Mouse (Mus musculus): ENCODE measurements at regions not wholly inside any gene's neighbourhood (a gene's known extent, or its start where the extent isn't known, plus 50 kb on each side); places are given as distances from the start of the nearest gene placed in this dataset.

DNA sequence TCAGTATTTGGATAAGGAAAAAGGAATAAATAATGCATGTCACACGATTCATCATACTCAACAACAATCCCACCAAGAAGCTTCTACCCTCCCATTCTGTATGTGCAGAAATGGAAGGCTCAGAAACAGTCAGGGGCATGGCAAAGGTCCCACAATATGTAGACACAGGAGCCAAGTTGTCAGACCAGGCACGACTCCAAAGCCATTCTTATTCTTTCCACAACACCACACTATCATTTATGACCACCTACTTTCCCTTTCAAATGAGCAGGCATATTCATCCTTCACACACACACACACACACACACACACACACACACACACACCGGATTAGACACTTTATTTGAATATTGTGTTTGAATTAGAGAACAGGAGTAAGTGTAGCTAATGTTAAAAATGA is 232.0 kb downstream of the Rab28 start:
- DNase-seq (ENCODE audit: low spot score in 2 of 2) = peak in 1 of 2 experiments; percentile 1

DNA sequence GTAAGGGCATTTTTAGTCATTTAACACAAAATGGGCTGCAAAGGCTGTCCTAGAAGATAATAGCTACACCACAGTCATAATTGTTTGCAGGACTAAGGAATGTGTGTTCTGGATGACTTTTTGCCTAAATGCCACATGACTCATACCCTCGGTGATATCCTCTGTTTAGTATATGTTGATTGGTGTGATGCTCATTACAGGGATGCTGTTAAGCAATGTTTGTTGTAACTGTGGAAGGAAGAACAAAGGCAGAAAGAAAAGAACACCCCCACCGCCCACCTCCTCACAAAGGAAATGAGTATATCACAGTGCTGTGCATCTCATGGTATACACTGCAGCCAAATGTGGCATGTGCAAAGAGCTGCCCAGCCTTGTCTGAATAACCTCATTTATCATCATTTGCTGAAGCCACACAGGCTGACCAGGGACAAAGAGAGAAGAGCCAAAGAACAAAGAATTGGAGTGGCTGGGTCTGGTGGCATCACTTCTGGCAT is 262.4 kb downstream of the Rab28 start:
- DNase-seq (ENCODE audit: low spot score in 2 of 2) = no peak

DNA sequence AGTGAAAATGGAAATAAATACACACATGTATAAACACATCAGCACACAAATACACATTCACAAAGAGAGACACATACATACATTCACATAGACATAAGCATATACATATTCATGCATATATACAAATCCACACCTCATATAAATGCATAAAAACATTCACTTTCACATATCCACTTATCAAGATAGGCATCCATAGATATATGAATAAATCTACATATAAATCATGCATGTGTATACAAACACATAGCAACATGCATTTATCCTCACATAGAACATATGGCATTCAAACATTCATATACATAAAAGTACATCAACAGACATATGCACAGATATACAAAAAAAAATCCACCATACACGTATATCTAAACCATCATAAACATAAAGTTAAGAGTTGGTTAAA is 266.9 kb downstream of the Rab28 start:
- DNase-seq (ENCODE audit: low spot score in 2 of 2) = no peak

DNA sequence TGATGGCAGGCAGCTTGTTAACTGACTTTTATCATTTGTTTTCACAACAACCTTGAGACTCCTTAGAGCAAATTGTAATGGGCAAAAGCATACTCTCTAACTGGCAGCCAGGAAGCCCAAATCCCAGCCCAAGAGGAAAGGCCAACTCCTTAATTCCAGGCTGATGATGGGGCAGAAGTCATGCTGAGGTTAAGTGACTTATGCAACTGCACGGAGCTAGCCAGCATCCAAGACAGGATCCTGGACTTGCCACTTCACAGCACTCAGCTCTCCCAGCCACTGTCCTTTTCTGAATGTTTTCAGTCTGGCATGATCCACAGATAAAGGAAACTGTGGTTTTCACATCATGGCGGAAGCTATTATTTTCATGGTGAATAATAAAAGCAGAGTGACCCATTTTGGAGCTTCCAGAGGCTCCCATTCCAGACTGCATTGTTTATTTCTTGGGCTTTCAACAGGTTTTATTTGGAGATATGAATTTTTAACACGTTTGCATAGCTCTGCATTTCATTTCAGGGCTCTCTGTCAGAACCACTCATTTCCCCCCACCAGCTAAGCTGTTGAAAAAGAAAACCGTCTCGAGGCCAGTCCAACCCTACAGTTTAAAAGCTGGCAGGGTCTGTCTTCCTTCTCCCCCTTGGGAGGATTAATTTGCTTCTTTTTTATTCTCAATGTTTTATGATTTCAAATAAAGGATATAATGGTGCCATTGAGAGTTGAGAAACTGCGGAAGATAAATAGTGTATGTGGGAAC is 288.7 kb downstream of the Rab28 start:
- DNase-seq (ENCODE audit: low spot score in 2 of 2) = no peak

DNA sequence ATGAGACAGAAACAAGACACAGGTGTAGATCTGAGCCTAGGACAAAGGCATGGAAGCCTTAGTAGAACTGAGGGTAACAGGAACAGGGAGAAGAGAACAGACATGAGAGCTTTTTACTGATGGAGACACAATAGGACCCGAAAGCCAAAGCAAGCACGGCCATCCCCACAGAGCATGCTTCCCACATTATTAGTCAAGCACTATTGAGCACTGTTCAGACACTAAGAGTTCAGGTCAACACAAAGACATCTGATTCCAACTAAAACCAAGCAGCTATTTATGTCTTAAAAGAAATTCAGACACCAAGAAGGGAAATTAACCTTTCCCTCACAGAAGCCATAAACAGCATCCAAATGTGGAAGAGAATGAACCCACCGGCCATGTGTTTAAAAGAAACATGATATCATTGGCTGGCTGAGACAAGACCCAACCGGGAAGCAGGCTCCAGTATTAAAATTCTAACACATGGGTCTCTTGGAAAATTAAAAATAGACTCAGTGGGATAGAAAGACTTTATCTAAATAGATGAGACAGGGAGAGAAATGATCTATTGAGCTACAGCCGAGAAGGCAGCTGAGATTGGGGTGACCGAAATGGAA is 298.8 kb downstream of the Rab28 start:
- DNase-seq (ENCODE audit: low spot score in 2 of 2) = no peak

DNA sequence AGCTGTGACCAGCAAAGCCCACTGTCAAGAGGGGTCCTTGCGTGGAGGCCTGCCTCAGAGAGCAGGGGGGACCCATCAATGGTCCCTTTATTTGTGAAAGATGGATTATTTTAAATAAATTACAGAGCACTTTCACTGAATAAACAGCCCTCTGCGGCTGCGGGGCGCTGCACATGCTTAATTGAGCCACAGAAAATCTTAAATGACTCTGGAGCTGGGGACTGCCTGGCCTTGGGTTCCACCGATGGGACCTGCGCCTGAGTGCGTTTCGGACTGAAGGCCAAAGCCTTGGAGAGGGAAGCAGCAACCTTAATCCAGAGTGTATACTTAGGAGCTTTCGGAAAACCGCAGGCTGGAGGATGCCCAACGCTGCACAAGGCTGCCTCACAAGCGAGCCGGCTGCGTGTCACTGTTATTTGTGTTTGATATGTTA is 315.1 kb downstream of the Rab28 start:
- DNase-seq (ENCODE audit: low spot score in 2 of 2) = peak; percentile 37 to 42

DNA sequence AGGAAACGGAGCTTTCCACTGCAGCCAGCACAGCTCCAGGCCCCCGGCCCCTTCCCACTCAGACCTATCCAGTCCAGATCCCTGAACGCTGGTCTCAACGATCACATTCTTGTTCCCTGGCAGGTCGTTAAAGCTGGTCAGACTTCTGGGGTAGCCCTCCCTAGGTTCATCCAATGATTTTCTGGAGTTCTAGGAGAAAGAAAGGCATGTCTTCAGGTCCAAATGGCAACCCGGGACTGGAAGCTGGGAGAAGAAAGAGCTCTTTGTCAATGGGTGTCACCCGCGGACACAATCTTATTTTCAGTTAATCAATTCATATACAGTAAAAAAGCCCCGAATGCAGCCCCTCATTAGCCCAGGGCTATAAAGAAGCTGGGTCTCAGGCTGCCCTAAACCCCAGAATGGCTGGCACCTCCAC is 315.8 kb downstream of the Rab28 start:
- no peak for DNase-seq (ENCODE audit: low spot score in 2 of 2)

DNA sequence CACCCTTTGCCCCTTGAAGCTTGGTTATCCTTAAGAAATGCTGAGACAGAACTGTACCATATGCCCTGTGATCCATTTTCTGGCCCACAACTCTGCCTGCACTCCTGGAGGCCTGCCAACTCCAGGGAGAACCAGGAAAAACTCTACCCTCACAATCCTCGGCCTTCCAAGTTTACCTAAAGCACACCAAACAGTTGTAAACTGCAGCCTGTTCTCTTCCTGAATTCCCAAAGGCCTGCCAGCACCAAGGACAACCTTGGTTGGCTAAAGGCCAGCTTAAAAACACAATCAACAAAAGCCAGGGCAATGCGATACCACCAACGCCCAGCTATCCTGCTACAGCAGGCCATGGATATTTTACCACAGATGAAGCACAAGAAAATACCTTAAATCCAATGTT is 334.5 kb downstream of the Rab28 start:
- no peak for DNase-seq (ENCODE audit: low spot score in 2 of 2)

DNA sequence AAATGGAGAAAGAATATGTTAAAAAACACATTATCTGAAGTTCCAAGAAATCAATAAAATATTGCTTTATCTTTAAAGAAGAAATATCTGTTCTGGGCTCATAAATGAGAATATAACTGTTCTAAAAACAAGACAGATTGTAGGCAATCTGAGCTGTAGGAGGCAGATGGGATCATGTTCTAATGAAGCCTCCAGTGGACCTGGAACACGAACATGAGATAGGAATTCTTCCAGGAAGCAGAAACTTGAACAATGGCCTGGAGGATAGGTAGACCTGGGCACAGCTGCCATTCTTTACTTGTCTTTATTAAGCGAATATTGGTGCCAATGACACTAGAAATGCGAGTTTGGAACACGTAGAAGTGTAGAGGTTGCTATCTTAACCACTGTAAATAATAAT is 336.5 kb downstream of the Rab28 start:
- peak in 1 of 2 experiments; percentile 47 for DNase-seq (ENCODE audit: low spot score in 2 of 2)

DNA sequence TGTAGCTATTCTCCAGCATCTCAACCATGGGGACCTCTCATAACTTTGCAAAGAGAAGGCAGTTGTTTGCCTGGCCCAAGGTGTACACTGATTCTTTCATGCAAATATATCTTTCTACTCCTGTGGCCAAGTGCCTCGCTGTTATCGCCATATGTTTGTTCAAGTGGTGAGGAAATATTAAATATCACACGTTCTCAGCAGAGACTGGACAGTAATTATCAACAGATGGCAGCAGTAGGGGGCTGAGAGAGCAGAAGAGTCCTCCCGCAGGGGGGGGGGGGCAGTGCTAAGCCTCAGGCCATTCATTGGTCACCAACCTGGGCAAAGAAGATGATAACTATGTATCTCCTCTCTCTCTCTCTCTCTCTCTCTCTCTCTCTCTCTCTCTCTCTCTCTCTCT is 337.6 kb downstream of the Rab28 start:
- no peak for DNase-seq (ENCODE audit: low spot score in 2 of 2)

DNA sequence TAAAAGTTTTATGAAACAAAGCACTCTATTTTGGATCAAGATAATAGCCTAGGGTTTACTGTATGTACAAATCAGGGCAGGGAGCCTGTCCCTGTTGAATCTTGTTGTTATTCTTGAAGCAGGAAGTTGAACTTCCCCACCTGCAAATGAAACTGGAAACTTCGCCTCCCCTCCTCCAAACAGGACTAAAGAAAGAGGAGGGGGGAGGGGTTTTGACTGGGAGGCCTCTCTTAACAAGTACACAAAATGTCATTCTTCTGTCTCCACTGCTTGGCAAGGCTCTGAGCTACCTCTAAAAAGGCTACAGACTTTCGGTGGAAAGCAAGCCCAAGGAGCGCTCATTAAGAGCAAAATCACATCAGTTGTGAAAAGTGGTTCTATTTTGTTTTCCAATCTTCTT is 338.1 kb downstream of the Rab28 start:
- no peak for DNase-seq (ENCODE audit: low spot score in 2 of 2)

DNA sequence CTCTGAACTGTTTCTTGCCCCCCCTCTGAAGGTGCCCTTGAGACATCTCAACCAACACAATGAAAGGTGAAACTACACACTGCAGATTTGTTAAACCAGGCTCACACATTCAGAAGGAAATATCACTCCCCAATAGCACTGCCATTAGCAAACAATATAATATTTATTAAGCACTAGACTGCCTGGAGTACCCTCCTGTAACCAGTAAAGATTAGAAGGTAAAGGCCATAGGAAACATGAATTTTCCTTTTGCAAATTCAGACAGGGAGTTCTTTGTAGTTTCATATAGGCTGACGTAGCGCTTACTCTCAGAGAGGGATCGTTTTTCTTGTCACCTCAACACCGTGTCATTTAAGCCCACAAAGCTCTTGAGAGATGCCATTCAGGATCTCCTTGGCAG is 342.1 kb downstream of the Rab28 start:
- DNase-seq (ENCODE audit: low spot score in 2 of 2) = no peak

DNA sequence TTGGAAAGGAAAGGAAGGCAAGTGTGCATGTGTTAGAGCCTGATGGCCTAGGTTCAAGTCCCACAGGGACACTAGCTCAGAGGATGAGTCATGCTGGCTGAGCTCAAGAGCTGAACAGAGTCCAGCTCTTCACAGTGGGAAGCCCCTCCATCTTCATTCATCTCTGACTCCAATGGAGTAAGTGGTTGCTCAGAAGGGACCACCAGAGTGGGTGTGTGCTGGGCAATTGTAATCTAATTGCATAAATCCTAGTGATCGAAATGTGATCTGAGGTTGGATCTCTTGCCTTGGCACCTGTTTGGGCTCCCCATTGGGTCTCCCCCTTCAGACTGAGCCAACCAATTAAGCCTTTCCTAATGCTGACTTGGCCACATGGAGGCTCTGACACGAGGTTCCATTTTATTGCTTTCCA is 359.5 kb downstream of the Rab28 start:
- peak in 1 of 2 experiments; percentile 4 for DNase-seq (ENCODE audit: low spot score in 2 of 2)

DNA sequence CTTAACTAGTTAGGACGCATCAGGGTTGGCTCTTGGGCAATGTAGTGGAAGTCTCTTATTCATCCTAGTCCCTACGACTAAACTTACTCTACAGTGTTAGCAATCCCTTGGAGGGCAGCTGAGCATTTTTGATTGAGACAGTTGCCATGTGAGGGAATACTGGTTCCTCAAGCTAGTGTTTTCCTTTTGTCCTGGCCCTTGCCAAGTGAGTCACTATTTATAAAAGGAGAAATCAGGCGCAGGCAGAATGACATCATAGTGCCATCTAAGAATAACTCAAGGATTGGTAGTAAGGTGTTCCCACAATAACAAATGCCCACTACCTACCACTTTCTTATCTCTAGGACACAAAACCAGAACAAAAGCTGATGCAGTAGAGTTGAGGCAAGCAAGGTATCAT is 360.5 kb downstream of the Rab28 start:
- no peak for DNase-seq (ENCODE audit: low spot score in 2 of 2)

DNA sequence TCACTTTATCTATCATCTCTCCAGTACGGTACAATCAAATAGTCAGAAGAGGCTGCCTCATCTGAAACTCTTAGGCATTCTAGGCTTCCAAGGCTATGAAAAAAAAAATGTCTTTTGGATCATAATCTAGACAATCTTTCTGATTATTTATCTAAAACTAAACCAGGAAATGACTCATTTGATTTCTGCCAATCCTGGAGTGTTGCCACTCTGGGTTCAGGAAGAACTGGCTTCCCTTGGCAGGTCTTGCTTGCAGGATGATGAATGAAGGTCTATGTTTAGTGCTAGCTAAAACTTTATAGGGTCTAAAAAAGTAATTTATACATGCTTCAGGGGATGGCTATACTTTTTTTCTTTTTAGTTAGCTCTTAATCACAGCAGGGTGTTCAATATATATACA is 367.4 kb downstream of the Rab28 start:
- no peak for DNase-seq (ENCODE audit: low spot score in 2 of 2)

DNA sequence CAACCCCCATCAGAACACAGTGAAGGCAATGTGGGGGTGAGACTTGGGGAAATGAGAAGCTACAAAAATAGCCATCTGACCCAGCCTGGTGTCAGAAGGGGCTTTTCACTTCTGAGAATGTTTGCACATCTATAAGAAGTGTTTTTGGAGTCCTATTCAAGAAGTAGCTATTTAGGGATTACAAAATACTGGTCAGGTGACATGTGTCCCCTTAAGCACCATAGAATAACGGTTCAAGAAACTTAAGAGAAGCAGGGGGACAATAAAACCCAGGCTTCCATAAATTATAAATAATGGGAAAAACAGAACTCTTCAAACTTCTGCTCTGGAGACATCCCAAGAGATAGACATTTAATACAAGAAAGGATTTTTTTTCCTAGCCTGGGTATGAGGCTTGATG is 411.5 kb downstream of the Rab28 start:
- no peak for DNase-seq (ENCODE audit: low spot score in 2 of 2)

DNA sequence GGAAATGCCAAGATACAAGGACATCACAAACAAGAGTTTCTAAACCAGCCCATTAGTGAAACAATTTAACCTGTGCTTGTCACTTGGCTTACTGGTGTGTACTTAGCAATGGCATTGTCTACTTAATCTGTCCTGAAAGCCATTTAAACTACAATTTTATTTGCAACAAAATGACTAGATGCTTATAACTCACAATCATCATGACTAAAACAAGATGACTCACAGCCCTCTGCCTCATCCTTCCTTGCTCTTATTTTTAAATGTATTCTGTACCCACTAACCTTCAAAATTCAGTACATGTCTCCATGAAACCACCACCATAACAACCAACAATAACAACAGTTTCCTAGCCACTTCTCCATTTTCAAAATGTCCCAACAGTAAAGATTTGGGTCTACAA is 441.2 kb downstream of the Rab28 start:
- no peak for DNase-seq (ENCODE audit: low spot score in 2 of 2)

DNA sequence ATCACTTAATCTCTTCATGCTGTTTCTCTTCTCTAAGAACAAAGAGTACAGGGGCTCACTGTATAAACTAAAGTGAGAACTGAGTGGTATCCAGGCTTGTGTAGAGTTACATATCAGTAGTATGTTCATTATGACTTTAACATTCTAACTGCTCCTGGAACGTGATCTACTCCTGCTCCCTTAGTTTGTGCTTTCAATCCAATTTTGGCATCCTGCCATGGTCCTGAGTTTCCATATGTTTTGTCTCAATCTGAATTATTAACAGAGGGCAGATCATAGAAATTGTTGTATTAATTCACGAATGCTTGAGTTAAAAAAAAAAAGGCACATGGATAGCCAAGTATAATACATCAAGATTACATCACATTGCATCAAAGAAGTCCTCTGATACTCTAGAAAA is 441.6 kb downstream of the Rab28 start:
- DNase-seq (ENCODE audit: low spot score in 2 of 2) = no peak

DNA sequence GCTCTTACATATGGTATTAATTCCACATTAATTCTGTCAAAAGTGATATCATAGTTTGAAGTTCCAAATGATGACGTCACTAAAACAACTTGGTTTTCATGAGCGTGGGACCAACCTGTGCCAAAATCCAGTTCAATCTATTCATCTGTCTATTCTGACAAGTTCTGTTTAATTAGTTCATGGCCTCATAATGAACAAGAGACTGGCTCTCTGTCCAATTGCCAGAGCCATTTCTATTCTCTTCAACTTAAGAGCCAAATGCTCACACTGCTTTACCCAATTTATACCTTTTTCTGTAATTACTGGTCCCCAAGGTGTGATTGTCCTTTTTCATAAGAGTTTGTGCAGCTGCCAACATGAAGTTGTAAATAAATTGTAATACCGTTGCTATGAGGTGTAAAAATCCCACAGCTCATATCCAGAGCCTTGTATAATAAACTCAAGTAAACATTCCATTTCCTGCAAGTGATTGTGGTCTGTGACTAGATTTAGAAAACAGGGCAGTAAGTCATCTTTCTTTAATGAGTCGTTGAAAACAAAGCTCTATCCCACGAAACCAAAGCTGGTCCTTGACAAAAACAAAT is 446.2 kb downstream of the Rab28 start:
- no peak for DNase-seq (ENCODE audit: low spot score in 2 of 2)
